Mouse (Mus musculus): Measurements from ENCODE around the gene Tmem150a. TPM values are rescaled to one million over a fixed set of nuclear protein-coding genes. Genes with fewer than 3 reads are reported as not detected.

The Tmem150a gene
- polyA plus RNA-seq (2012; rRNA removed), result 31.2 and 38.7 TPM in 2 replicates

DNA sequence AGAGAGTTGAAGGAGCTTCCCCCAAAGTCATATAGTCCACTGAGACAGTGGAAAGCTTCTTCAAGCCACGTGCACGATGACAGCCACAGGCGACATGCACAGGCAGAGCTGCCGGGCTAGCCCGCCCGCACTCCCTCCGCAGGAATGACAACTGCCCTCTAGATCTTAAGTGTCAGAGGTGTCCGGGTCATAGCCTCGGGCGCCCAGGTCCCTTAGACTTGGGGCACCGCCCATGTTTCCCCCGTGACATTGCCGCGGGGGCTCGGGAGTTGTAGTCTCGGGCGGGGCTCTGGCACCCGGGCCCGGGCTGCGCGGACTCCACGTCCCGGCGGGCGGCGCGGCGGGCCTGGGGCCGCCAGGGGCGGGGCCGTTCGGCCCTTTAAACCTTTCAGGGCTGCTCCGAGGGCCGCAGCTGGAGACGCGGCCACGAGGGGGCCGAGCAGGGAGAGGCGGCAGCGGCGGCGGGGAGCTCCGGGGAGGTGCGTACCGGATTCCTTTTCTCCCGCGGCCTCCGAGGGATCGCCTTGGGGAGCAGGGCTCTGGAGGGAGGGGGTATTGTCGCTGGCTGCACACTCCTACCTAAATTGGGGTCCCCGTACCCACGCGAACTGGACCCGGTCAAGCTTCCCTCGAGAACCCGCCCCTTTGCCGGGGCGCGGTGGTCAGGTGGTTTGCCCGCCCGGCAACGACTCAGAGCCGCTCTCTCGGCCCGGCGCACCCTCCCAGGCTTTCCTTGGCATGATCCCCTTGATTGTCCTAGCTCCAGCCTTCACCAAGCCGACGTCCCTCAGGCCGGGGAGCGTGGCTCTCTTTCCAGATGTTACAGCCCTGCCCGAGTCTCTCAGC is at the start of gene Tmem150a:
Gene Tmem150a (plus strand): TSS at position 382 of the 846 bp plus-strand sequence.

DNA sequence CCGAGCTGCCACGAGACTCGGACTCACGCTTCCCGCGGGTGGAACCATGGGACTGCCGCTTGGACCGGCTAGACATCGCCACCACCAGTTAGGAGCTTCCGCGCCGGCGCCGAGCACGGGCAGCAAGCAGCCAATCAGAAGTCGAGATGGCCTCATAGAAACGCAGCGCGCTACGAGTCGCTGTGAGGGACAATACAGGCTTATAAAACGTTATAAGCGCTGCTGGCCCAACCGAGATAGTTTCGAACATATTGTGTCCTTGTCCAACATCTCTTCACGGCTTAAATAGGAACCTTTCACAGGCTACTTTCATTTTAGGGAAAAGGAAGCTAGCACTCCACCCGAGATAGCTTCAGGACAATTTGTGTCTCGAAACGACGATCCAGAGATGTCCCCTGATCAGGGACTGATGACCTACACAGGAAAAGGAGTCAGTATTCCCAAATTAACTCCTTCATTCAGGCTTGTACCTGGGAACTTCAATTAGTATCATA is 10.1 kb upstream of the Tmem150a start, which contains the start of gene Usp39:
Gene Usp39 (minus strand): TSS at position 111 of the 494 bp plus-strand sequence.

DNA sequence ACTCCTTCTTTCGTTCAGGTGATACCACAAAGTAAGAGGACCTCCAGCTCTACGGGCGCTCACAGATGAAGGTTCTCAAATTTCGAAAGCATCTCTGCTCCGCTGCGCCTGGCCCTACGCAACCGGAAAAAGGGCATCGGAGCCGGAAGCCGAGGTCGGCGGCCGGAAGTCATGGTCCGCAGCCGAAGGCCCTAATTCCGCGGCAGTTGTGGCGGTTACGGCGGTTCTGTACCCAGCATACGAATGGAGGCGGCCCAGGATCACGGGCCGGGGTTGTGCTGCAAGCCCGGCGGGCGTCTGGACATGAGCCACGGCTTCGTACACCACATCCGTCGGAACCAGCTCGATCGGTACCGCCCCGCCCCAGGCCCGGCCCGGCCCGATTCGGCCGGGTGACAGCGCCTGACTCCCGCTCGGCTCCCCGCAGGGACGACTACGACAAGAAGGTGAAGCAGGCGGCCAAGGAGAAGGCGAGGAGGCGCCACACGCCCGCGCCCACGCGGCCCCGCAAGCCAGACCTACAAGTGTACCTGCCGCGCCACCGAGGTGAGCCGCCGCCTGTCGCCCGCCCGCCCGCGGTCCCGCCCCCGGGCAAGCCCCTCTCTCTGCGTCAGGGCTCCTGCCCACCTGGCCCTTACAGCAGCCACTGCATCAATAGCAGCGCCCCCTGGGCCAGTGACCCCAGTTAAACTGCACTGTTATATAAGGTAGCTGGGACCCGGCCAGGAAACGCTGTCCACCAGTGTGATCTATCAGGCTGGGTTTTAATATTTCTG is 7.9 kb upstream of the Tmem150a start, which contains the start of gene 0610030E20Rik:
Gene 0610030E20Rik (plus strand): TSS at position 152 of the 776 bp plus-strand sequence.

DNA sequence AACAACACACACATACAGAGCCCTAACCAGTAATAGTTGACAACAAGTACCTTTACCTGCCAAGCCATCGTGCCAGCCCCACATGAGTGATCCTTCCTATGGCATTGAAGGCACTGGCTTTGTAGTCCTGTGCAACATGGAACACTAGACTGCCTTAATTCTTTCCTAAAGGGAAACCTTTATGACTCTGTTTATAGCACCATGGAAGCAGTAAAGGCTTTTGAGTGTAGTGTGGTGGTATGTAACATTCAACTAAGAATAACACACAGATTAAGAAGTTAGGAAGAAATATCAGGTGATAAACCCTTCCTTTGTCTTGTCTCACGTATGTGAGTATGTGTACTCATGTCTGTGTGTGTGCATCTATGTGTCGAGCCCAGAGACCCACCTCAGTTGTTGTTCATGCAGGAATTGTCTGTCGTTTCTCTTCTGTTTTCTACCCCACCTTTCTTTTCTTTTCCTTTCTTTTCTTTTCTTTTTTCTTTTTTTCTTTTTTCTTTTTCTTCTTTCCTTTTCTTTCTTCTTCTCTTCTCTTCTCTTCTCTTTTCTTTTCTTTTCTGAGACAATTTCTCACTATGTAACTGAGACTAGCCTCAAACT is 11.7 kb downstream of the Tmem150a start, which contains the start of gene Rnf181:
Gene Rnf181 (minus strand): TSS at position 113 of the 600 bp plus-strand sequence.

DNA sequence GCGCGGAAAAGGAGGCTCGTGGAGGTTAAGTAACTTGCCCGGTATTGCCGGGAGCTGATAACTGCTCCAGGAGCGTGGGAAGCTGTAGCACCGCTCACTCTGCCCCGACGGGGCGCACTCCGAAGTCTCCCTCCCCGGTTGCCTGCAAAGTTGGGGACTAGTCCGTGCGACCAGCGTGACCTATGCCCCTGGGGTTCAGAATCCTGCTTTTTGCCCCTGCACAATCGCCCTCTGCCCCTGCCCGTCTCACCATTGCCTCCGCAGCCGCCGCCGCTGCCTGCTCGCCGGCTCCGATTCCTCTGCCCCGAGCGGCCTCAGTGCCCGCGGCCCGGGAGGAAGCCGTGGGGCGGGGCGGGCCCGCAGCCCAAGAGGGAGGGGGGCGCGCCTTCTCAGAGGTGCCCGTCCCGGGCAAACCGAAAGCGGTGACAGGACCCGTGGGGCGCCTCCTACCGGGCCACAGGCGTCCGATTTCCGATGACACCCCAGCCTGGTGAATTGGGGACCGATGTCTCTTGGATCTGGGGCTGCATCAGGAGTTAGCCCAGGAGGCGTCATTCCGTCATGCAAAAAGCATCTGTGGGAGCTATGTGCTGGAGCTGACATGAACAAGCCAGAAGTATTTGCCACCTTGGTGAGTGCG is 25.0 kb downstream of the Tmem150a start, which contains the start of gene Vamp5:
Gene Vamp5 (minus strand): TSS at position 338 of the 640 bp plus-strand sequence.

DNA sequence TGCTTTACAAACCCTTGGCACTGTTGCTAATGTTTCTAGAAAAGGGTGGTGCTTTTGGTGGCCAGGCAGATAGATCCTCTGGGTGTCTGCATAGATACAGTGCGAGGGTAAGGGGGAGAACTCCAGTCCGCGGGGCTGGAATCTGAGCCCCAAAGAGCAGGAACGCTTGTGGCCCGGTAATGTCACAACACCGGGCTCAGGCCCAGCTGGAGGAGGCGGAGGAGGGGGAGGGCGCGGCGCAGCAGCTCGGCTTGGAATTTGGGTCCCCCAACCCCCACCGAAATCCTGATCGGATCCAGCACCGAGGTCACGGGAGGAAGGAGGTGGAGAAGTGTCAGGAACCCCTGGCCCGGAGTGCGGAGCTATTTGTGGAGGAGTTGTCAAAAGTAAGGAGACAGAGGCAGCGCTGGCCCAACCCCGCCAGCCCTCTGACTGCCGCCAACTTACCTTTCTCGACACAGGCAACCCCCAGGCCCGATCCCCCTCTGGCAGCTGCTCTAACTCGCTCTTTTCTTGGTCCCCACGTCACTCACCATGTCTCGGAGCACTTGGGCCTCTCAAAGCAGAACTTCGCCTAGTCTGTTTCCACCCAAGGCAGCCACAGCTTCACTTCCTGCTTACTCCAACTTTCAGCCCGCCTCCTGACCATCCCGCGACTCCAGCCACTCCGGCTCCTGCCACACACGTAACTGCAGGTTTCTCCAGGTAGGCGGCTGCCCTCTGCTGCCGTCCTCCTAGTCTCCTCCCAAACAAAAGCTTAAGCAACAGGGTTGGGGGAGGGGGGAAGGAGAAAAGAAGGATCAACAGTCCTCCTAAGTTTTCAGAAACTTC is 34.9 kb downstream of the Tmem150a start, which contains the start of gene Vamp8:
Gene Vamp8 (minus strand): TSS at position 763 of the 831 bp plus-strand sequence.

Other genes starting within 250 kb of the Tmem150a start
- gene Atoh8, start 119.9 kb upstream of the Tmem150a start, polyA plus RNA-seq (2012; rRNA removed), result 0.35 and 0.42 TPM in 2 replicates
- not detected in 2 replicates for gene Sftpb, start 50.8 kb upstream of the Tmem150a start, polyA plus RNA-seq (2012; rRNA removed)
- 30.2 and 36.7 TPM in 2 replicates for gene Usp39, start 10.3 kb upstream of the Tmem150a start, polyA plus RNA-seq (2012; rRNA removed)
- gene 0610030E20Rik, start 8.1 kb upstream of the Tmem150a start, polyA plus RNA-seq (2012; rRNA removed), result 9.8 and 11.2 TPM in 2 replicates
- gene Rnf181, start 11.5 kb downstream of the Tmem150a start, polyA plus RNA-seq (2012; rRNA removed), result 36.8 and 45.8 TPM in 2 replicates
- gene Vamp5, start 25.0 kb downstream of the Tmem150a start, polyA plus RNA-seq (2012; rRNA removed), result 74.5 and 75.0 TPM in 2 replicates
- 201 and 203 TPM in 2 replicates for gene Vamp8, start 35.3 kb downstream of the Tmem150a start, polyA plus RNA-seq (2012; rRNA removed)
- gene Ggcx, start 58.9 kb downstream of the Tmem150a start, polyA plus RNA-seq (2012; rRNA removed), result 10.5 and 13.9 TPM in 2 replicates
- gene Mat2a, start 84.1 kb downstream of the Tmem150a start, polyA plus RNA-seq (2012; rRNA removed), result 105 and 115 TPM in 2 replicates
- not detected in 2 replicates for gene Sh2d6, start 166.3 kb downstream of the Tmem150a start, polyA plus RNA-seq (2012; rRNA removed)
- gene Capg, start 188.9 kb downstream of the Tmem150a start, polyA plus RNA-seq (2012; rRNA removed), result 5.7 and 7.2 TPM in 2 replicates
- 2.8 and 3.1 TPM in 2 replicates for gene Elmod3, start 243.0 kb downstream of the Tmem150a start, polyA plus RNA-seq (2012; rRNA removed)
- 5.2 and 5.7 TPM in 2 replicates for gene Retsat, start 243.0 kb downstream of the Tmem150a start, polyA plus RNA-seq (2012; rRNA removed)